Mouse (Mus musculus) ES-E14 (cell line): ENCODE data around the gene Slc4a2.

Experiments
- CHD2 ChIP-seq: IDR thresholded peaks from 2 replicates; pipeline ENCODE4 v1.6.1; 2014; ENCODE audit warnings: mild to moderate bottlenecking, low read depth, low read length, inconsistent platforms
- MAFK ChIP-seq: IDR thresholded peaks from 2 replicates; pipeline ENCODE4 v1.6.1; 2014; ENCODE audit warnings: mild to moderate bottlenecking, low read depth, low read length, inconsistent platforms; ENCODE audit not compliant: insufficient read depth
- ZC3H11A ChIP-seq: IDR thresholded peaks from 2 replicates; pipeline ENCODE4 v1.6.1; 2012; ENCODE audit warnings: low read depth, mild to moderate bottlenecking, inconsistent platforms, low read length, borderline replicate concordance
- ZNF384 ChIP-seq: IDR thresholded peaks from 2 replicates; pipeline ENCODE4 v1.6.1; 2012; ENCODE audit warnings: low read depth, low read length, inconsistent platforms

- TF ChIP-seq ZC3H11A (no peak), CHD2 (no peak), ZNF384 (no peak), MAFK (no peak)
Observed at GRCm38 (mm10) chr5:24380499-24380898, 43.1 kb upstream of the Slc4a2 start.
